Mouse (Mus musculus) brain, adult 2 months (tissue): ENCODE results near the gene Depdc1b.

Experiments
- DNase-seq: peaks from one replicate; pipeline ENCODE4 v3.0.0; 2011; ENCODE audit warnings: low read depth, low spot score

Gene Depdc1b

GRCm38 (mm10) chr13:108315702-108316486, at the start of gene Depdc1b:
Gene Depdc1b, plus strand, starts transcription at chr13:108316332.
- peak; percentile 96 for DNase-seq

GRCm38 (mm10) chr13:108267841-108268634, 48.1 kb upstream of the Depdc1b start:
- no peak for DNase-seq

- DNase-seq: peak; percentile 10
Observed at GRCm38 (mm10) chr13:108271458-108272148, 44.5 kb upstream of the Depdc1b start.

GRCm38 (mm10) chr13:108272332-108272731, 43.8 kb upstream of the Depdc1b start:
- no peak for DNase-seq

DNA sequence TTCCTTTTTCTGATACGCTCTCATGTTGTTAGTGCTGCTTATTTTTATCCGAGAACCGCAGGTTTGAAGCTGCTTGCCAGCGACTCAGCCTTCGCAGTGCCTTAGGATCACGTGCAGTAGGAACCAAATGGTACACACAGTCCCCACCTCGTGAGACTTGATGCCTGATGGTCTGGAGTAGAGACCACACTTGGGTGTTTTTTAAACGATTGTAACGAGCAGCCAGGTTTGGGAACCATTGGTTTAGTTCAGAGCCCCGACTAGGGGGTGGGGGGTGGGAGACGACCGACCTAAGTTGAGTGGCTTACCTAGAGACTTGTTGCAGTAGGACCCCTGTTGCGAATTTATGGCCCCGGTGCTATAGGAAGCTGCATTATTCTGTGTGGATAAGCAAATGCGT, 43.1 kb upstream of the Depdc1b start:
- no peak for DNase-seq

DNA sequence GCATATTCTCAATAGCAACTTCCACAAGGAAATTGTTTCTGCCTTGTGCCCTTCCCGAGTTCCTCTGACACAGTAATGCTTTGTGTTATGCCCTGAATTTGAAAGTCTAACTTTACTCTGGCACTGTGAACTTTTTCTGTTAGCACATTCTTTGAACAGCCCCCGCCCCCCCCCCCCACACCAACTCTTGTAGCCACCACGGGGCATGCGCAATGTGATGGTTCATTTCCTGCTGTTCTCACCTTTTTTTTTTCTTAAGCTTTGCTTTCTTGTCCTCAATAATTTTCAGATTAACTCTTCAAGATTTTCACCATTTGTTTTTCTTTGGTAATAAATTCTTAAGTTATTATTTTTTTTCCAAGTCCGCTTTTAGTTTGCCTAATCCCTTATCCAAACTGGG, 42.7 kb upstream of the Depdc1b start:
- DNase-seq: no peak

DNA sequence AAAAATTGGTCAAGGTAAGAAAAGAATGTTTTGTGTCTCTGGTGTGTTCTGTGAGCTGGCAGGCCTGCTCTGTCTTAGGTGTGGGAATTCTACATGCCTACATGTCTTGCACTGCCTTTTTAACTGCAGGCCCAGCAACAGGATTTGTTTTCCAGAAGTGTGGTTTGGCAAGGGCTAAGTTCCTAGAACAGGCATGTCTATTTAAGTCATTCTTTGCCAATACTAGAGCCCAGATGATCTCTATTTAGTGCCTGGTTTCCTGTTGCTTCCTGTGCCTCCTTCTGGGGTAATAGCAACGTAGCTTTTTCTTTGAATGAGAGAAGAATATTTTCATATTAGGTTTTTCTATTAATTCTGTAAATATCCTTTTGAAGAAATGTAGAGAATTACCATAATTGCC, 39.6 kb upstream of the Depdc1b start:
- DNase-seq: no peak

DNA sequence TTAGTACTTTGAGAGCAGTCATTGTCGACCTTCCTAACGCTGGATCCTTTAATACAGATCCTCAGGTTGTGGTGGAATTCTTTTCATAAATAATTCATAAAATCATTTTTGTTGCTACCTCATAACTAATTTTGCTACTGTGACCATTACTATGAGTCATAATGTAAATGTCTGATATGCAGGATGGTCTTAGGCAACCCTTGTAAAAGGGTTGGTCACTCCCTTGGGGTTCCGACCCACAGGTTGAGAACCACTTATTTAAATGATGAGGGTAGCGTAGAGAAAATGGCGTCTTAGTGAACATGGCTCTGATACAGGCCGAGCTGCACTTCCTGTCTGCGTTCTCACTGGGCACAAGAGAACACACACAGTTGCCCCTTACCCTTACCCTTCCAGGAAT, 38.8 kb upstream of the Depdc1b start:
- DNase-seq: no peak

DNA sequence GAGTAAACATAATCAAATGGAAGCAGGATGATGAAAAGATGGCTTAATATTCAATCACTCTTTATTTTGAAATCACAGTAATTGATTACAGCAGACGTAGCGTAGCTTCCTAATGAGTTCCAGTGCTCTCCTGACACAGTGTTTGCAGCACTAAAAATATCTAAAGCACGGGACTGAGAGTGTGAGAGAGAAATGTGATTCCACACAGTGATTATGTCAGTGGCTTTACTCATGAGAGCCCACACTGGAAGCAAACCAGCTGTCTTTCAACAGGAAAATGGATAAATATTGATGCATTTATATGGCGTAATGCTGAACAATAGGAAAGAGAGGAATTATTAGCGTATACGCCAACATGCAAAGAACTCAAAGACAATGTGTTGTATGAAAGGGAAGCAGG, 37.5 kb upstream of the Depdc1b start:
- peak; percentile 39 for DNase-seq

GRCm38 (mm10) chr13:108284312-108284711, 31.8 kb upstream of the Depdc1b start:
- no peak for DNase-seq

- no peak for DNase-seq
Observed at GRCm38 (mm10) chr13:108287953-108288352, 28.2 kb upstream of the Depdc1b start.

DNA sequence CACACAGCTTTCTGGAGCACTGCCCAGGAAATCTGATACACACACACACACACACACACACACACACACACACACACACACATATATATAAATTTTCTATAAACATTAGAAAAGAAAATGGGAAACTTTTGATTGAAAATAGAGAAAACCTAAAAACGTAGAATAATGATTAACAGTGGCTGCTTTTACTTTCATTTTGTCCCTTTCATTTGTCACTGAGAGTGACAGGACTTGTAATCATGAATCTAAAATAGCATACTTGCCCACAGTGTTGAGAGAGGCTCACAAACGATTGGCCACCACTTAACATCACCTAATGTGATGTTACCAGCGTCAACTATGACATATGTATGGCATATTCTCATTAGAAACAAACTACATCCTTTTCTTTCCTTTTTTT, 26.7 kb upstream of the Depdc1b start:
- no peak for DNase-seq

DNA sequence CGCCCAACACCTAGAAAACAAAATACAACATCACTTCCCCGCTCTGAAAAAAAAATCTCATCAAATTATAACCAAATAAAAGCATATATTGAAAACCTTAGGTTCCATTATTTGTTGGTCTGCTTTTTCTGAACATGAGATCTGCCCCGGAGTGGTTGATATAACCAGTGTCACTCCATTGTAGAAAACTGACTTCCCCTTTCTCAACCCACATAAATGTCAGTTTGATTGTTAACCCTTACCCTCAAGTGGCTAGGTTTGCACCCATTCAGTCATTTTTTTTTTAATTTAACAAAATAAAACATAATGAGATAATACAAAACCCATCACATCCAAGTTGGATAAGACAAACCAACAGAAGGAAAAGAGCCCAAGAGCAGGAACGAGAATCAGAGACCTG, 25.8 kb upstream of the Depdc1b start:
- no peak for DNase-seq

DNA sequence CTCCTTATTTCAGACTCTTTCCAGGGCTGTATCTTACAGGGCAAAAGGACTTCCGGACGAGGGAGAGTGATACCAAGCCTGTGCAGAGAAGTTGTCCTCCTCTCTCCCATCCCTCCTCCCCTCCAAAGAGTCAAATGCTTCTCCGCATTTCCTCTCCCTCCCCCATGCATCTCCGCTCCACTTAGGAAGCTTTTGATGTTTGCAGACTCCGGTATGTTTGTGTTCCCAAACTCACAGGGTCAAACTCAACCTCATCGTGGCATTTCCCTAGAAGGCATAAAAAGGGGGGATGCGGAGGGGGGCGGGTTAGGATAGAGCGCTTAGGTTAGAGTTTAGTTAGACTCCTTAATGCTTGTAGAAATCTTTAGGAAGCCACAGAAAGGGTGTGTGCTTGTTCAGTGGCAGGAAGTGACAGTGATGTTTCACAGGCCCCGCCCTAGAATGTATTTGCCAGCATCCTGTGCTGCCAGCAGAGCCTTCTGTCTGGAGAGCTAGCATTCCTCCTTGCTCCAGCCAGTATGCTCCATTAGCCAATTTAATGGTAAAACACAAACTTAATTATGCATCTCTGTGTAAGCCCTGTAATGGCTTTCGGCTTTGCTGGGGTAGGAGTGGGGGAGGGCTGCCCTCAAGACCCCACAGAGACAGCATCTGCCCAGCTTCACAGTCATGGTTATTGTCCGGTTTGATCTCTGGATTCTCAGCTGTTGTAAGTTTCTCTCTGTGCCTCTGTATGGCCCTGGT, 18.6 kb upstream of the Depdc1b start:
- peak; percentile 61 for DNase-seq

DNA sequence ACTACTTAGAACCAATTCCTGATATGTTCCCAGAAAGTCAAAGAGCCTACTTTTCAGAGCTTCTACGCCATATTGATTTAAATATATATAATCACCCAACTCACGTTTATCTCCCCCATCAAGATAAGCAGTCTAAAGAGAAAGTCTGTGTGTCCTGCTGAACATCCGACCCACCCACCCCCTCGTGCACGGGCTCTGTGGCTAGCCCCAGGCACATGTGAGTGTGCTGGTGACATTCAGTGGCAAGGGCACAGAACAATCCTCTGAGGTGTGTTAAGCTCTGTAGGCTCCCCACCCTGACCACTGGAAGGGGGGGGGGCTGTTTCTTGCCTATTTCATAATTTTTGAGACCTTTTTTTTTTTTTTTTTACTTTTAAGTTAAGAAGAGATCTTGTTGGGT, 17.9 kb upstream of the Depdc1b start:
- DNase-seq: no peak

GRCm38 (mm10) chr13:108300346-108300950, 15.7 kb upstream of the Depdc1b start:
- DNase-seq: peak; percentile 62

- peak; percentile 94 for DNase-seq
Observed at GRCm38 (mm10) chr13:108301411-108301810, 14.7 kb upstream of the Depdc1b start.

- DNase-seq: no peak
Observed at GRCm38 (mm10) chr13:108302957-108303675, 13.0 kb upstream of the Depdc1b start.

- no peak for DNase-seq
Observed at GRCm38 (mm10) chr13:108303841-108304240, 12.3 kb upstream of the Depdc1b start.

- DNase-seq: no peak
Observed at GRCm38 (mm10) chr13:108304680-108305079, 11.5 kb upstream of the Depdc1b start.
